Mouse (Mus musculus): ENCODE data around the gene Wdr24. TPM values are rescaled to one million over a fixed set of nuclear protein-coding genes. Genes with fewer than 3 reads are reported as not detected.

Gene Wdr24
- total and polyA plus RNA-seq, 2 experiments from 2014 or later = 10.5 to 13.3 TPM

- peak; percentile 61 for DNase-seq (ENCODE audit: low spot score)
- TF ChIP-seq CTCF (IDR thresholded peaks at IDR 0.05; ENCODE audit: low read depth) (no peak), EP300 (IDR thresholded peaks at IDR 0.05; ENCODE audit: low read depth) (no peak)
- Histone ChIP-seq H3K9ac (replicated peaks; ENCODE audit: low read depth, low read length) (peak within 1 kb of the TSS; percentile 57), H3K36me3 (replicated peaks; ENCODE audit: control insufficient read depth, insufficient read depth, low read length) (peaks cover 42% of the 10 kb centered on the region), H3K27me3 (ENCODE audit: control insufficient read depth, insufficient read depth, low read length) (no peaks in the 10 kb centered on the region), H3K4me2 (ENCODE audit: low read depth, low read length) (peak within 1 kb of the TSS; percentile 86), H3K9me3 (replicated peaks; ENCODE audit: control insufficient read depth, low read length) (no peaks in the 10 kb centered on the region), H3K4me3 (ENCODE audit: low read depth, low read length) (peak within 1 kb of the TSS; percentile 48), H3K27ac (ENCODE audit: low read depth) (peak within 1 kb of the TSS; percentile 77), H3K4me1 (ENCODE audit: control insufficient read depth, insufficient read depth) (peaks cover 31% of the 10 kb centered on the region)
- under 1% methylated on average over 29 of the region's 29 CpGs for WGBS
- ATAC-seq (ENCODE audit: insufficient read depth, low read depth) = peak; percentile 7
Measured at GRCm38 (mm10) chr17:25837076-25837410, 13.6 kb downstream of the Wdr24 start, which contains the start of gene Rhbdl1. Gene Rhbdl1, minus strand, starts transcription at chr17:25837295.

- no peak for TF ChIP-seq CTCF (IDR thresholded peaks at IDR 0.05; ENCODE audit: low read depth)
- TF ChIP-seq EP300 (IDR thresholded peaks at IDR 0.05; ENCODE audit: low read depth) = no peak
- no peaks in the 10 kb centered on the region for H3K9me3 ChIP-seq (replicated peaks; ENCODE audit: control insufficient read depth, low read length)
- WGBS = 32% methylated on average over 3 of the region's 3 CpGs
- 0 out of 2 replicates have a peak overlapping the region, but pooled peaks have one; percentile 86 for H3K4me2 ChIP-seq (ENCODE audit: low read depth, low read length)
- H3K27me3 ChIP-seq (ENCODE audit: control insufficient read depth, insufficient read depth, low read length) = no peaks in the 10 kb centered on the region
- DNase-seq (ENCODE audit: low spot score) (no peak), ATAC-seq (ENCODE audit: insufficient read depth, low read depth) (no peak)
- H3K4me1 ChIP-seq (ENCODE audit: control insufficient read depth, insufficient read depth) = peaks cover 29% of the 10 kb centered on the region
- H3K4me3 ChIP-seq (ENCODE audit: low read depth, low read length) = no peak overlapping the region
- peak overlapping the region; percentile 77 for H3K27ac ChIP-seq (ENCODE audit: low read depth)
- H3K36me3 ChIP-seq (replicated peaks; ENCODE audit: control insufficient read depth, insufficient read depth, low read length) = peaks cover 47% of the 10 kb centered on the region
- H3K9ac ChIP-seq (replicated peaks; ENCODE audit: low read depth, low read length) = no peak overlapping the region; the same call in 1 of the 2 replicates
Measured at GRCm38 (mm10) chr17:25837533-25837932, 14.1 kb downstream of the Wdr24 start.

- Histone ChIP-seq H3K4me1 (ENCODE audit: control insufficient read depth, insufficient read depth) (peaks cover 36% of the 10 kb centered on the region), H3K27me3 (ENCODE audit: control insufficient read depth, insufficient read depth, low read length) (no peaks in the 10 kb centered on the region), H3K27ac (ENCODE audit: low read depth) (no peak overlapping the region), H3K9me3 (replicated peaks; ENCODE audit: control insufficient read depth, low read length) (no peaks in the 10 kb centered on the region), H3K36me3 (replicated peaks; ENCODE audit: control insufficient read depth, insufficient read depth, low read length) (peaks cover 48% of the 10 kb centered on the region), H3K4me3 (ENCODE audit: low read depth, low read length) (no peak overlapping the region), H3K9ac (replicated peaks; ENCODE audit: low read depth, low read length) (no peak overlapping the region), H3K4me2 (ENCODE audit: low read depth, low read length) (no peak overlapping the region)
- ATAC-seq (ENCODE audit: insufficient read depth, low read depth) = no peak
- WGBS = 79% methylated on average over 4 of the region's 4 CpGs
- TF ChIP-seq CTCF (IDR thresholded peaks at IDR 0.05; ENCODE audit: low read depth) (no peak), EP300 (IDR thresholded peaks at IDR 0.05; ENCODE audit: low read depth) (no peak)
- DNase-seq (ENCODE audit: low spot score) = no peak
Measured at GRCm38 (mm10) chr17:25838904-25839303, 15.5 kb downstream of the Wdr24 start.

- Histone ChIP-seq H3K9me3 (replicated peaks; ENCODE audit: control insufficient read depth, low read length) (no peaks in the 10 kb centered on the region), H3K4me1 (ENCODE audit: control insufficient read depth, insufficient read depth) (peaks cover 32% of the 10 kb centered on the region), H3K9ac (replicated peaks; ENCODE audit: low read depth, low read length) (no peak overlapping the region), H3K4me3 (ENCODE audit: low read depth, low read length) (no peak overlapping the region), H3K36me3 (replicated peaks; ENCODE audit: control insufficient read depth, insufficient read depth, low read length) (peaks cover 48% of the 10 kb centered on the region), H3K27me3 (ENCODE audit: control insufficient read depth, insufficient read depth, low read length) (no peaks in the 10 kb centered on the region), H3K4me2 (ENCODE audit: low read depth, low read length) (no peak overlapping the region), H3K27ac (ENCODE audit: low read depth) (no peak overlapping the region)
- ATAC-seq (ENCODE audit: insufficient read depth, low read depth) (no peak), DNase-seq (ENCODE audit: low spot score) (no peak)
- WGBS = 82% methylated on average over 14 of the region's 14 CpGs
- TF ChIP-seq CTCF (IDR thresholded peaks at IDR 0.05; ENCODE audit: low read depth) = no peak
- no peak for TF ChIP-seq EP300 (IDR thresholded peaks at IDR 0.05; ENCODE audit: low read depth)
Measured at GRCm38 (mm10) chr17:25839455-25840235, 16.2 kb downstream of the Wdr24 start.

- no peak for ATAC-seq (ENCODE audit: insufficient read depth, low read depth)
- no peak overlapping the region for H3K4me2 ChIP-seq (ENCODE audit: low read depth, low read length)
- TF ChIP-seq CTCF (IDR thresholded peaks at IDR 0.05; ENCODE audit: low read depth) (no peak), EP300 (IDR thresholded peaks at IDR 0.05; ENCODE audit: low read depth) (no peak)
- H3K27me3 ChIP-seq (ENCODE audit: control insufficient read depth, insufficient read depth, low read length) = no peaks in the 10 kb centered on the region
- no peak overlapping the region for H3K4me3 ChIP-seq (ENCODE audit: low read depth, low read length)
- WGBS = 89% methylated on average over 6 of the region's 6 CpGs
- H3K36me3 ChIP-seq (replicated peaks; ENCODE audit: control insufficient read depth, insufficient read depth, low read length) = peaks cover 48% of the 10 kb centered on the region
- H3K9me3 ChIP-seq (replicated peaks; ENCODE audit: control insufficient read depth, low read length) = no peaks in the 10 kb centered on the region
- peaks cover 30% of the 10 kb centered on the region for H3K4me1 ChIP-seq (ENCODE audit: control insufficient read depth, insufficient read depth)
- no peak for DNase-seq (ENCODE audit: low spot score)
- no peak overlapping the region for H3K27ac ChIP-seq (ENCODE audit: low read depth)
- no peak overlapping the region for H3K9ac ChIP-seq (replicated peaks; ENCODE audit: low read depth, low read length)
Measured at GRCm38 (mm10) chr17:25840519-25840918, 17.1 kb downstream of the Wdr24 start.
